Mouse (Mus musculus) lung, adult 2 months (tissue): ENCODE results near the gene Spon1.

ENCODE experiments used
- CTCF ChIP-seq: fragments of 200-500 bp; IDR thresholded peaks from 2 replicates; pipeline ENCODE4 v1.5.1; 2011; ENCODE audit warnings: mild to moderate bottlenecking, low read length, control low read depth; ENCODE audit not compliant: insufficient read depth
- POLR2A ChIP-seq: fragments of 200-500 bp; IDR thresholded peaks from 2 replicates; pipeline ENCODE4 v1.6.1; 2011; ENCODE audit warnings: low read depth, mild to moderate bottlenecking, control low read depth, low read length, borderline replicate concordance; ENCODE audit errors: extremely low read depth

DNA sequence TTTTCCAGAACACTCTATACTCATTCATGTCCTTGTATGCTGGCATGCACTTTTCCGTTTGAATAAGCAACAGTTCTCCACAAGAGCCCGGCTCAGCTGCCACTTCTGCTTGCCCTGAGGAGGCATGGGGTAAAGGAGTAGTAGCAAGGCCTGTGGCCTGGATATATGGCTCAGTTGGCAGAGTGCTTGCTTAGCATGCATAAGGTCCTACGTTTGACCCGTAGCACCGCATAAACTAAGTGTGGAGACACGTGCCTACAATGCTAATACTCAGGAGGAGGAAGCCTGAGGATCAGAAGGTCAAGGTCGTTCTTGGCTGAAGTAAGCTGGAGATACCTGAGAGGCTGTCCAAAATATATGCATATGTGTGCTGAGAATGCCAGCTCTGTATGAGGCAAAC is 185.1 kb downstream of the Spon1 start:
- TF ChIP-seq CTCF (no peak), POLR2A (no peak)
